Mouse (Mus musculus): ENCODE measurements around the gene Phactr1. TPM values are rescaled to one million over a fixed set of nuclear protein-coding genes. Genes with fewer than 3 reads are reported as not detected.

The Phactr1 gene
- polyA plus RNA-seq, 1 experiment from 2014 or later, result 48.1 TPM

DNA sequence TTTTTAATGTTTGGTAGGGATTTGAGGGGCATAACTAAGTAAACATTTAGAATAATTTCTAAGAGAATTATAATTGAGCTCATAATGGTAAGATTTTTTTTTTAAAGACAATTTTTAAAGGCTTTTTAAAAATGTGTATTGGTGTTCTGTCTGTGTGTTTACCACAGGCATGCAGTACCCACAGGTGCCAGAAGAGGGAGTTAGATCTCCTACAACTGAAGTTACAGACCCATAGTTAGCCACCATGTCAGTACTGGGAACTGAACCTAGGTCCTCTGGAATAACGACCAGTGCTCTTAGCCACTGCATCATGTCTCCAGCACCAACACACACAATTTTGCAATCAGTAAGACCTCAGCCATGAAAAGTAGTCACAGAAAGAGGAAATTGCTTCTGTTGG is 372.8 kb downstream of the Phactr1 start:
- no peak overlapping the region for H3K9ac ChIP-seq (replicated peaks)
- no peaks in the 10 kb centered on the region for H3K27me3 ChIP-seq (replicated peaks)
- no peak overlapping the region for H3K4me2 ChIP-seq
- no peaks in the 10 kb centered on the region for H3K9me3 ChIP-seq (replicated peaks)
- H3K27ac ChIP-seq (replicated peaks), result no peak overlapping the region
- 89% methylated on average over 1 of the region's 1 CpGs for WGBS
- no peak overlapping the region for H3K4me3 ChIP-seq (replicated peaks)
- 0 out of 2 replicates have a peak, but pooled peaks cover 2% of the 10 kb centered on the region for H3K36me3 ChIP-seq
- no peak for ATAC-seq (ENCODE audit: low FRiP score)
- no peaks in the 10 kb centered on the region for H3K4me1 ChIP-seq

DNA sequence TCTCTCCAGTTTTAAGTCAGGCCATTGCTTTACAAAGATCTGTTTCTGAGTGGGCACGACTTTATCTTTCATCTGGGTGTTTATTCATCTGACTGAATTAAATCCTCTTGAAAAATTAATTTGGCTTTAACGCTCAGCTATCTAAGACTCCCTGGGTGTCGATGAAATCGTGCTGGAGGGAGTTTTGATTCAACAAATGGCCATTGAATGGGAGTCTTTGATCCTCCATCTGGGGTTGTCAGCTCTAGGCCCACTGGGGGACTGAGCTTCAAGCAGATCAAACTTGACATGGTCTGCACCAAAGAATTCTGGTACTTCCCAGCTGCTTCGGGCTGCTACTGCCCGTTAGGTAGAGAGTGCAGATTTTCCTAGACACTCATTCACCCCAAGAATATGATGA is 374.7 kb downstream of the Phactr1 start:
- H3K4me2 ChIP-seq, result no peak overlapping the region
- H3K9me3 ChIP-seq (replicated peaks), result no peaks in the 10 kb centered on the region
- WGBS, result 67% methylated on average over 6 of the region's 6 CpGs
- 0 out of 2 replicates have a peak, but pooled peaks cover 2% of the 10 kb centered on the region for H3K36me3 ChIP-seq
- no peak overlapping the region for H3K27ac ChIP-seq (replicated peaks)
- H3K4me3 ChIP-seq (replicated peaks), result no peak overlapping the region
- no peak overlapping the region for H3K9ac ChIP-seq (replicated peaks)
- ATAC-seq (ENCODE audit: low FRiP score), result no peak
- H3K27me3 ChIP-seq (replicated peaks), result no peaks in the 10 kb centered on the region
- no peaks in the 10 kb centered on the region for H3K4me1 ChIP-seq

DNA sequence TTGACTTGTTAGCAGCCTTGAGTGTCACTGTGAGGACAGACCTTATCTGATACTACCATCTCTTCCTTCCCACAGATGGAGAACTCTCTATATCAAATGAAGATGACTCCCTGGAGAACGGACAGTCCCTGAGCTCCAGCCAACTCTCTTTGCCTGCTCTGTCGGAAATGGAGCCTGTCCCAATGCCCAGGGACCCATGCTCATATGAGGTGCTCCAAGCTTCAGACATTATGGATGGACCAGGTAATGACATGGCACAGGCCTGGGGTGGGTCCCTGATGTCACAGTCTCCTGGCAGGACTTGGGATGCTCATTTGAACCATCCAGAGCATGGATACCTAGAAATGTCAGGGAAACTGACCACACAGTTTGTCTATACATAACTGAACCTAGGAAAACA is 376.7 kb downstream of the Phactr1 start:
- H3K9ac ChIP-seq (replicated peaks), result no peak overlapping the region
- H3K9me3 ChIP-seq (replicated peaks), result no peaks in the 10 kb centered on the region
- no peaks in the 10 kb centered on the region for H3K27me3 ChIP-seq (replicated peaks)
- H3K27ac ChIP-seq (replicated peaks), result no peak overlapping the region
- H3K4me3 ChIP-seq (replicated peaks), result no peak overlapping the region
- no peaks in the 10 kb centered on the region for H3K4me1 ChIP-seq
- no peak for ATAC-seq (ENCODE audit: low FRiP score)
- 0 out of 2 replicates have a peak, but pooled peaks cover 2% of the 10 kb centered on the region for H3K36me3 ChIP-seq
- WGBS, result 87% methylated on average over 2 of the region's 2 CpGs
- no peak overlapping the region for H3K4me2 ChIP-seq

- no peak for ATAC-seq (ENCODE audit: low FRiP score)
- no peaks in the 10 kb centered on the region for H3K4me1 ChIP-seq
- 55% methylated on average over 4 of the region's 4 CpGs for WGBS
- H3K27ac ChIP-seq (replicated peaks), result no peak overlapping the region
- no peaks in the 10 kb centered on the region for H3K9me3 ChIP-seq (replicated peaks)
- no peak overlapping the region for H3K4me2 ChIP-seq
- H3K27me3 ChIP-seq (replicated peaks), result no peaks in the 10 kb centered on the region
- H3K9ac ChIP-seq (replicated peaks), result no peak overlapping the region
- no peaks in the 10 kb centered on the region for H3K36me3 ChIP-seq
- no peak overlapping the region for H3K4me3 ChIP-seq (replicated peaks)
These were observed 382.9 kb downstream of the Phactr1 start for GRCm38 (mm10) chr13:43063355-43063754.

DNA sequence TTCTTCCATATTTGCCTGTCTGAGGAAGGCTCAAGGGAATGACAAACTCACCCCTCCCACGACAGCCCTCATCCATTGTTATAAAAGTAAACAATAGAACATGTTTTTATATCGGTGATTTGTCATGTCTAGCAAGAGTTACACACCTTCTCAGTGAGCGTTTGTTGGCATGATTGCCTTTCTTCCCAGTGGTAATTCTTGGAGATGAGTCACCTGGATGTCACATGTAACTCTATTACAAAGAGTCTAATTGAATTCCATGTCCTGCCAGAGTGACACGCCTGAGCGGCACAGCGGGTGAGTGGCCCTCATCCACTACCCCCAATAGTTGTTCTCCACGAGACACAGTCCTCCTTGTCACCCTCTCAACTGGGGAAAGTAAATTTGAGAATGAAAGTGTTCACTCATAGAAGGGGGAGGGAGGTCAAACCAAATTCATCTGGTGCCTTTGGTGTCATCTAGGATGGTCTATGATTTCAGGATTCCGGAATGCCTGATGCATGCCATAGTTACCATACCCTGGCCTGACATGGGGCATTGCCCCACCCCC is 388.4 kb downstream of the Phactr1 start:
- H3K36me3 ChIP-seq, result no peaks in the 10 kb centered on the region
- no peaks in the 10 kb centered on the region for H3K9me3 ChIP-seq (replicated peaks)
- H3K9ac ChIP-seq (replicated peaks), result no peak overlapping the region
- no peak overlapping the region for H3K27ac ChIP-seq (replicated peaks)
- H3K4me3 ChIP-seq (replicated peaks), result no peak overlapping the region
- ATAC-seq (ENCODE audit: low FRiP score), result no peak
- H3K4me2 ChIP-seq, result no peak overlapping the region
- H3K4me1 ChIP-seq, result peaks cover 4% of the 10 kb centered on the region; the same call in 1 of the 2 replicates
- WGBS, result 79% methylated on average over 8 of the region's 8 CpGs
- H3K27me3 ChIP-seq (replicated peaks), result no peaks in the 10 kb centered on the region

DNA sequence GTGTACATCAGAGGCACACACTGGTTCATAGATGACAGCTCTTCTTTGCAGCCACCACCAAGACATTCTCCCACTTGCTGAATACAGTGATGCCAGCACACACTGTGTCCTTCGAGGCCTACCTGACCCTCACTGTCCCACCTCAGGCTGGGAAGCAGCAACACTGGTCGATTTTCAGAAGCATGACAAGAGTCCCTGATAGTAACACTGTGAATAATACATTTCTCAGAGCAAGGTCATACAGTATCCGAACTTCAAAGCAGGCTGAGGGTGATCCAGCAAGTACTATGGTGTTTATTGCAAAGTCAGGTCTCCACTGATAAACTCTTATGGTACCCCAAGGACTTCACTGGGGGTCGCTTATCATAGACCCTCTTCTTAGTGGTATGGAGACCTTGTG is 390.1 kb downstream of the Phactr1 start:
- H3K9ac ChIP-seq (replicated peaks), result no peak overlapping the region
- no peak for ATAC-seq (ENCODE audit: low FRiP score)
- WGBS, result 86% methylated on average over 4 of the region's 4 CpGs
- no peak overlapping the region for H3K4me2 ChIP-seq
- no peaks in the 10 kb centered on the region for H3K9me3 ChIP-seq (replicated peaks)
- H3K4me1 ChIP-seq, result peaks cover 4% of the 10 kb centered on the region; the same call in 1 of the 2 replicates
- no peaks in the 10 kb centered on the region for H3K36me3 ChIP-seq
- no peak overlapping the region for H3K27ac ChIP-seq (replicated peaks)
- H3K27me3 ChIP-seq (replicated peaks), result no peaks in the 10 kb centered on the region
- H3K4me3 ChIP-seq (replicated peaks), result no peak overlapping the region

GRCm38 (mm10) chr13:43070971-43071370 is 390.5 kb downstream of the Phactr1 start:
- no peak for ATAC-seq (ENCODE audit: low FRiP score)
- Histone ChIP-seq H3K36me3 (no peaks in the 10 kb centered on the region), H3K27me3 (replicated peaks) (no peaks in the 10 kb centered on the region), H3K4me1 (peaks cover 4% of the 10 kb centered on the region; the same call in 1 of the 2 replicates), H3K9me3 (replicated peaks) (no peaks in the 10 kb centered on the region), H3K4me2 (no peak overlapping the region), H3K4me3 (replicated peaks) (no peak overlapping the region), H3K9ac (replicated peaks) (no peak overlapping the region), H3K27ac (replicated peaks) (no peak overlapping the region)
- 88% methylated on average over 2 of the region's 2 CpGs for WGBS

DNA sequence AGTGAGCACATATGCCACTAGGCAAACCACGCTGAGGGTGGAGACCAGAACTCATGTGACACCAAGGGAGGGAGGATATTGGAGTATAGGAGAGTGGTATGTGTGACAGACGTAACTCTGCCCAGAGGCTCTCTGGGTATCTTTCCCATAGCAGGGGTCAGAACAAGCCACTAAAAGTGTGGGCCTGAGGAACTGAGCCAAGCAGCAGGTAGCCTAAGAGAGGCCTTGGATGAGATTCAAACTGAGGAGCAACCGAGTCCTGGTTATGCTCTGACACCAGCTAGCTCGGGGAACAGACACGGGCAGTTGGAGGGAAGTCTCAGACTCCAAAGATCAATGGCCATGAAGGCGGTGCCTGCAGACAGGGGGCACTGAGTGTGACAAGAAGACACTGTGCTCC is 395.0 kb downstream of the Phactr1 start:
- Histone ChIP-seq H3K4me1 (peaks cover 1% of the 10 kb centered on the region; the same call in 1 of the 2 replicates), H3K4me3 (replicated peaks) (no peak overlapping the region), H3K27ac (replicated peaks) (no peak overlapping the region), H3K36me3 (peaks cover 5% of the 10 kb centered on the region), H3K9me3 (replicated peaks) (no peaks in the 10 kb centered on the region), H3K9ac (replicated peaks) (no peak overlapping the region), H3K4me2 (no peak overlapping the region), H3K27me3 (replicated peaks) (no peaks in the 10 kb centered on the region)
- 85% methylated on average over 6 of the region's 6 CpGs for WGBS
- no peak for ATAC-seq (ENCODE audit: low FRiP score)

- 90% methylated on average over 9 of the region's 9 CpGs for WGBS
- no peak overlapping the region for H3K4me3 ChIP-seq (replicated peaks)
- ATAC-seq (ENCODE audit: low FRiP score), result no peak
- no peaks in the 10 kb centered on the region for H3K4me1 ChIP-seq
- H3K4me2 ChIP-seq, result no peak overlapping the region
- H3K27me3 ChIP-seq (replicated peaks), result no peaks in the 10 kb centered on the region
- no peak overlapping the region for H3K9ac ChIP-seq (replicated peaks)
- H3K9me3 ChIP-seq (replicated peaks), result no peaks in the 10 kb centered on the region
- H3K36me3 ChIP-seq, result peaks cover 5% of the 10 kb centered on the region
- H3K27ac ChIP-seq (replicated peaks), result no peak overlapping the region
These were observed 397.1 kb downstream of the Phactr1 start for GRCm38 (mm10) chr13:43077485-43077884.

- Histone ChIP-seq H3K9me3 (replicated peaks) (no peaks in the 10 kb centered on the region), H3K27ac (replicated peaks) (no peak overlapping the region), H3K36me3 (no peaks in the 10 kb centered on the region), H3K4me1 (no peaks in the 10 kb centered on the region), H3K4me3 (replicated peaks) (no peak overlapping the region), H3K4me2 (no peak overlapping the region), H3K27me3 (replicated peaks) (no peaks in the 10 kb centered on the region), H3K9ac (replicated peaks) (no peak overlapping the region)
- no peak for ATAC-seq (ENCODE audit: low FRiP score)
- 75% methylated on average over 7 of the region's 7 CpGs for WGBS
These were observed 404.8 kb downstream of the Phactr1 start for GRCm38 (mm10) chr13:43085226-43085625.

DNA sequence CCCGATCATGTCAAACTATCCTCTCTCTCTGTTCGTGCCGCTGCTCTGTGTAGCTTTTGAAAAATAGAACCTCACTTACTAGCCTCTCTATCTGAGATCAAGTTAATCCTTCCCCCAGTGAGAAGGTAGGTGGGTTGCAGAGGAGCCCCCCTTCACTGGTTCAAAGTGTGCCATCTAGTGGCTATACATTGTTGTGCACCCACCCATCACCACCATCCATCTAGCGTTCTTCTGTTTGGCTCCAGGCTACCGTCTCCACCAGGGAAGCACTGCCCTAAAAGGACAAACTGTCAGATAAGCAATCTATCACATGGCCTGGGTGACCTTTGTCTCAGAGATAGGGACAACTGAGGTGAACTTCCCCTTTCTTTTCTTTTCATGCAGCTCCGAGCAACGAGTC is 413.9 kb downstream of the Phactr1 start:
- Histone ChIP-seq H3K4me1 (no peaks in the 10 kb centered on the region), H3K27me3 (replicated peaks) (no peaks in the 10 kb centered on the region), H3K9ac (replicated peaks) (no peak overlapping the region), H3K4me3 (replicated peaks) (no peak overlapping the region), H3K4me2 (no peak overlapping the region), H3K9me3 (replicated peaks) (no peaks in the 10 kb centered on the region), H3K27ac (replicated peaks) (no peak overlapping the region), H3K36me3 (peaks cover 19% of the 10 kb centered on the region)
- WGBS, result 57% methylated on average over 7 of the region's 7 CpGs
- ATAC-seq (ENCODE audit: low FRiP score), result no peak

DNA sequence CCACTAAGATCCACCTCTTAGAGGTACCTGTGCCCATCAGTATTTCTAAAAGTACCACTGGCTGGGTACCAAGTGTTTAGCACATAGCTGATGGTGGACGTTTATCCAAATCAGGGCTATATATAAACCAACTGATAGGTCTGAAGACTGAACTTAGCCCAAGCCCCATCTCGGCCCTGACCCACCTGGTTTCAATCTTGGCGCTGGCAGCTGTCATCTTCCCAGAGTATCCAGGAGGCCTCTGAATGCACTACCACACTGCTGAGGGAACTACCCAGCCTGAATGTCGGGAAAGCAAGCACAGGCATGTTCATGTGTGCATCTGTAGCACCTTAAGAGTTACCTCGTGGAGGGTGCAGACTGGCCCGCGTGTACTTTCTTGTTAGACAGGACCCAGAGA is 422.5 kb downstream of the Phactr1 start:
- ATAC-seq (ENCODE audit: low FRiP score), result no peak
- Histone ChIP-seq H3K4me1 (0 out of 2 replicates have a peak, but pooled peaks cover 3% of the 10 kb centered on the region), H3K27ac (replicated peaks) (no peak overlapping the region), H3K27me3 (replicated peaks) (no peaks in the 10 kb centered on the region), H3K36me3 (peaks cover 12% of the 10 kb centered on the region), H3K4me2 (no peak overlapping the region), H3K4me3 (replicated peaks) (no peak overlapping the region), H3K9me3 (replicated peaks) (no peaks in the 10 kb centered on the region), H3K9ac (replicated peaks) (no peak overlapping the region)
- WGBS, result 81% methylated on average over 7 of the region's 7 CpGs

All from neural tube, embryonic 15.5 days (tissue).